Mouse (Mus musculus) MEL (cell line): ENCODE measurements around the gene Vmp1. TPM values are rescaled to one million over a fixed set of nuclear protein-coding genes. Genes with fewer than 3 reads are reported as not detected.

Experiments
- DNase-seq: peaks from one replicate; pipeline ENCODE4 v3.0.0; 2011; ENCODE audit warnings: low read depth, low spot score
- H3K27ac ChIP-seq: 2 replicates; pipeline ENCODE4 v1.5.1; 2012; ENCODE audit warnings: low read depth, mild to moderate bottlenecking, control low read depth, low read length, moderate library complexity; ENCODE audit not compliant: control insufficient read depth
- H3K27me3 ChIP-seq, 2 experiments: fragments of 150-350 bp in 1 of 2; sonication (generic) in 1 of 2; 2 replicates each; pipeline ENCODE4 v1.6.1; 2012; ENCODE audit warnings: low read length in 2 of 2, mild to moderate bottlenecking in 2 of 2, improper control_type of control experiment in 1 of 2, moderate library complexity in 1 of 2; ENCODE audit not compliant: insufficient read depth in 2 of 2, control insufficient read depth in 1 of 2
- H3K36me3 ChIP-seq, 2 experiments: 2 replicates each; pipeline ENCODE4 v1.6.1; 2012 to 2014; ENCODE audit warnings: low read length in 2 of 2, improper control_type of control experiment in 1 of 2, inconsistent platforms in 1 of 2, mild to moderate bottlenecking in 1 of 2; ENCODE audit not compliant: insufficient read depth in 2 of 2, control insufficient read depth in 1 of 2
- H3K4me1 ChIP-seq, 2 experiments: fragments of 150-350 bp in 1 of 2; sonication (generic) in 1 of 2; 2 replicates each; pipeline ENCODE4 v1.6.1; 2012; ENCODE audit warnings: low read length in 2 of 2, improper control_type of control experiment in 1 of 2, mild to moderate bottlenecking in 1 of 2; ENCODE audit not compliant: insufficient read depth in 2 of 2, control insufficient read depth in 1 of 2
- H3K4me3 ChIP-seq, 2 experiments: fragments of 150-350 bp in 1 of 2; sonication (generic) in 1 of 2; 2 replicates each; pipeline ENCODE4 v1.5.1; 2012; ENCODE audit warnings: low read depth in 2 of 2, low read length in 2 of 2, mild to moderate bottlenecking in 2 of 2, moderate library complexity in 2 of 2, control low read depth in 1 of 2, improper control_type of control experiment in 1 of 2; ENCODE audit not compliant: control insufficient read depth in 1 of 2, insufficient read depth in 1 of 2
- H3K79me2 ChIP-seq: 2 replicates; pipeline ENCODE4 v1.6.1; 2012; ENCODE audit warnings: mild to moderate bottlenecking, low read length, moderate library complexity; ENCODE audit not compliant: control insufficient read depth, poor library complexity, insufficient read depth
- H3K9ac ChIP-seq: 2 replicates; pipeline ENCODE4 v1.6.1; 2012; ENCODE audit warnings: low read depth, mild to moderate bottlenecking, control low read depth, low read length, moderate library complexity; ENCODE audit not compliant: control insufficient read depth, poor library complexity, severe bottlenecking
- H3K9me3 ChIP-seq: fragments of 150-350 bp; sonication (generic); replicated peaks from 2 replicates; pipeline ENCODE4 v1.6.1; 2012; ENCODE audit warnings: mild to moderate bottlenecking, low read length, improper control_type of control experiment, moderate library complexity; ENCODE audit not compliant: insufficient read depth
- CHD2 ChIP-seq: IDR thresholded peaks from 2 replicates; pipeline ENCODE4 v1.6.1; 2011; ENCODE audit warnings: low read length, improper control_type of control experiment
- ELF1 ChIP-seq: IDR thresholded peaks from 2 replicates; pipeline ENCODE4 v1.6.1; 2014; ENCODE audit warnings: low read depth, mild to moderate bottlenecking, inconsistent platforms, low read length, improper control_type of control experiment, moderate library complexity
- EP300 ChIP-seq, 2 experiments: IDR thresholded peaks; 2 replicates each; pipeline ENCODE4 v1.6.1; 2011; ENCODE audit warnings: improper control_type of control experiment in 2 of 2, low read length in 2 of 2, low read depth in 1 of 2, mild to moderate bottlenecking in 1 of 2
- GABPA ChIP-seq: IDR thresholded peaks from 2 replicates; pipeline ENCODE4 v1.6.1; 2012; ENCODE audit warnings: low read depth, mild to moderate bottlenecking, inconsistent platforms, low read length, improper control_type of control experiment, moderate library complexity
- MAFK ChIP-seq: IDR thresholded peaks from 2 replicates; pipeline ENCODE4 v1.6.1; 2011; ENCODE audit warnings: low read depth, mild to moderate bottlenecking, low read length, improper control_type of control experiment, borderline replicate concordance
- MAX ChIP-seq: IDR thresholded peaks from 2 replicates; pipeline ENCODE4 v1.6.1; 2011; ENCODE audit warnings: low read length, improper control_type of control experiment
- MEF2A ChIP-seq: IDR thresholded peaks from 2 replicates; pipeline ENCODE4 v1.6.1; 2014; ENCODE audit warnings: low read depth, mild to moderate bottlenecking, inconsistent platforms, low read length, improper control_type of control experiment; ENCODE audit not compliant: poor library complexity, insufficient replicate concordance, severe bottlenecking; ENCODE audit errors: extremely low read depth
- NELFE ChIP-seq: IDR thresholded peaks from 2 replicates; pipeline ENCODE4 v1.6.1; 2011; ENCODE audit warnings: low read depth, low read length, improper control_type of control experiment
- NRF1 ChIP-seq: IDR thresholded peaks from 2 replicates; pipeline ENCODE4 v1.6.1; 2014; ENCODE audit warnings: low read depth, mild to moderate bottlenecking, inconsistent platforms, low read length, improper control_type of control experiment, moderate library complexity; ENCODE audit not compliant: poor library complexity, insufficient read depth, severe bottlenecking
- POLR2AphosphoS5 ChIP-seq: IDR thresholded peaks from 2 replicates; pipeline ENCODE4 v1.6.1; 2012; ENCODE audit warnings: low read depth, borderline replicate concordance, mild to moderate bottlenecking, inconsistent platforms, low read length, moderate library complexity, mixed read lengths
- RCOR1 ChIP-seq: IDR thresholded peaks from 2 replicates; pipeline ENCODE4 v1.6.1; 2012; ENCODE audit warnings: low read depth, mild to moderate bottlenecking, inconsistent platforms, low read length, improper control_type of control experiment
- SIN3A ChIP-seq: IDR thresholded peaks from 2 replicates; pipeline ENCODE4 v1.6.1; 2012; ENCODE audit warnings: low read length, improper control_type of control experiment, inconsistent platforms
- SMC3 ChIP-seq: IDR thresholded peaks from 2 replicates; pipeline ENCODE4 v1.6.1; 2011; ENCODE audit warnings: low read depth, low read length, improper control_type of control experiment
- TAL1 ChIP-seq: IDR thresholded peaks from 2 replicates; pipeline ENCODE4 v1.6.1; 2012; ENCODE audit warnings: mild to moderate bottlenecking, inconsistent platforms, low read length, moderate library complexity, mixed read lengths
- TBP ChIP-seq: IDR thresholded peaks from 2 replicates; pipeline ENCODE4 v1.8.0; 2011; ENCODE audit warnings: low read depth, low read length, improper control_type of control experiment
- USF1 ChIP-seq: IDR thresholded peaks from 2 replicates; pipeline ENCODE4 v1.6.1; 2014; ENCODE audit warnings: low read depth, mild to moderate bottlenecking, inconsistent platforms, low read length, improper control_type of control experiment, moderate library complexity
- USF2 ChIP-seq, 2 experiments: IDR thresholded peaks; 2 replicates each; pipeline ENCODE4 v1.6.1; 2011 to 2012; ENCODE audit warnings: improper control_type of control experiment in 2 of 2, low read length in 2 of 2, borderline replicate concordance in 1 of 2, inconsistent platforms in 1 of 2, low read depth in 1 of 2, mild to moderate bottlenecking in 1 of 2; ENCODE audit not compliant: insufficient read depth in 1 of 2
- ZC3H11A ChIP-seq: IDR thresholded peaks from 2 replicates; pipeline ENCODE4 v1.6.1; 2012; ENCODE audit warnings: low read depth, mild to moderate bottlenecking, inconsistent platforms, low read length, improper control_type of control experiment
- ZKSCAN1 ChIP-seq: IDR thresholded peaks from 2 replicates; pipeline ENCODE4 v1.6.1; 2012; ENCODE audit warnings: low read depth, mild to moderate bottlenecking, inconsistent platforms, low read length, improper control_type of control experiment, moderate library complexity
- ZMIZ1 ChIP-seq: IDR thresholded peaks from 2 replicates; pipeline ENCODE4 v1.6.1; 2012; ENCODE audit warnings: low read depth, mild to moderate bottlenecking, inconsistent platforms, low read length, improper control_type of control experiment, moderate library complexity
- ZNF384 ChIP-seq: IDR thresholded peaks from 2 replicates; pipeline ENCODE4 v1.6.1; 2012; ENCODE audit warnings: low read depth, mild to moderate bottlenecking, inconsistent platforms, low read length, improper control_type of control experiment
- polyA plus RNA-seq, 2 experiments: library from polyadenylated mRNA; stranded (reverse) in 1 of 2; unstranded in 1 of 2; fragments of >175 nt in 1 of 2; fragments of >200 nt in 1 of 2; gene quantifications; 2 replicates each; pipeline versions ENCODE4 v1.2.1 to v1.2.4; 2012; ENCODE audit warnings: low replicate concordance in 2 of 2, low read depth in 1 of 2; ENCODE audit not compliant: insufficient read length in 2 of 2, insufficient read depth in 1 of 2, missing spikeins in 1 of 2
- total RNA-seq: library from RNA; depleted of rRNA; stranded (reverse); fragments of 300-350 nt; gene quantifications from 2 replicates; pipeline ENCODE4 v1.2.3, GENCODE M21; 2012

Gene Vmp1
- total and polyA plus RNA-seq, 3 experiments = 61.8 to 94.9 TPM; not detected in 1

DNA sequence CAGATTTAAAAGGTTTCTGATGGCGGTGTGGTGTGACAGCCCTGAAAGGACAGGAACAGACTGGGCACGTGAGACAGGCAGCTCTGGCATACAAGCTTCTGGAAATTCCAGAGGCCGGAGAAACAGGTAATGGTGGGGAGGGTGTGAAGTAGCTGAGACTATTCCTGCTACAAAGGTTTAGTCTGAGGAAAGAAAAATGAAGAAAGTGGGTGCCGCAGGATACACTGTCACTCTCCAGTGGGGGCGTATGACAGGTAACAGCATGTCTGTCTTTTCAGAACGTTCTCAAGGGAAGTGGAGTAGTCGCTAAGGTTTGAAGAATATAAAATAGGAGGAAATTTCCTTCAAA lies 83.5 kb downstream of the Vmp1 start:
- H3K4me1 ChIP-seq = peaks cover 0 to 2% of the 10 kb centered on the region in 2 experiments; a peak in 1 of 4 replicates
- H3K27ac ChIP-seq = no peak overlapping the region
- no peaks in the 10 kb centered on the region for H3K27me3 ChIP-seq
- no peak for DNase-seq
- no peaks in the 10 kb centered on the region for H3K9me3 ChIP-seq
- no peak overlapping the region for H3K4me3 ChIP-seq
- no peak overlapping the region for H3K9ac ChIP-seq
- H3K36me3 ChIP-seq = peaks cover 3 to 5% of the 10 kb centered on the region in 2 experiments
- no peaks in the 10 kb centered on the region for H3K79me2 ChIP-seq
- TF ChIP-seq ZMIZ1 (no peak), ZKSCAN1 (no peak), CHD2 (no peak), SIN3A (no peak), MEF2A (no peak), EP300 (IDR thresholded peaks at IDR 0.05; ENCODE audit: low read depth in 1 of 2, low read length in 2 of 2) (no peak), GABPA (no peak), ZC3H11A (no peak), SMC3 (no peak), MAX (no peak), TAL1 (no peak), TBP (no peak), ELF1 (no peak), MAFK (no peak), POLR2AphosphoS5 (no peak), USF1 (no peak), NELFE (no peak)

- Histone ChIP-seq H3K4me3 (no peak overlapping the region), H3K4me1 (peaks cover 2 to 4% of the 10 kb centered on the region in 2 experiments; a peak in 2 of 4 replicates), H3K9ac (no peak overlapping the region), H3K9me3 (no peaks in the 10 kb centered on the region), H3K36me3 (peaks cover 3 to 10% of the 10 kb centered on the region in 2 experiments), H3K27me3 (no peaks in the 10 kb centered on the region), H3K79me2 (no peaks in the 10 kb centered on the region), H3K27ac (no peak overlapping the region)
- no peak for DNase-seq
- no peak for TF ChIP-seq USF2 (IDR thresholded peaks at IDR 0.05; ENCODE audit: borderline replicate concordance in 1 of 2, insufficient read depth in 1 of 2, low read depth in 1 of 2, low read length in 2 of 2)
- TF ChIP-seq ZNF384 = peak; percentile 76
- TF ChIP-seq RCOR1 = no peak
- no peak for TF ChIP-seq NRF1
These were observed 84.0 kb downstream of the Vmp1 start for GRCm38 (mm10) chr11:86599378-86600208.
